Mouse (Mus musculus): ENCODE measurements around the gene Plekhm3. TPM values are rescaled to one million over a fixed set of nuclear protein-coding genes. Genes with fewer than 3 reads are reported as not detected.
A peak's percentile ranks its signal among the peaks of the same experiment; 100 is the strongest.
"Not testable (repeated sequence)": the region's sequence is repeated elsewhere in the genome, so short reads cannot be mapped to it uniquely, and the experiment has no call there.

Plekhm3 gene
- total RNA-seq, 1 experiment: 9.8 TPM

GRCm38 (mm10) chr1:64975346-64975745 is 18.7 kb upstream of the Plekhm3 start:
- no peak overlapping the region for H3K27ac ChIP-seq (ENCODE audit: insufficient read depth, low read depth, low read length, poor library complexity, severe bottlenecking)

GRCm38 (mm10) chr1:64970685-64971084 is 14.1 kb upstream of the Plekhm3 start:
- Histone ChIP-seq H3K4me3 (ENCODE audit: insufficient read depth in 1 of 2, low read depth in 1 of 2, low read length in 2 of 2, poor library complexity in 1 of 2, severe bottlenecking in 1 of 2) (no peak overlapping the region), H3K27ac (ENCODE audit: insufficient read depth, low read depth, low read length, poor library complexity, severe bottlenecking) (no peak overlapping the region), H3K9me3 (ENCODE audit: control insufficient read depth, insufficient read depth, low read depth, low read length) (peaks cover 11% of the 10 kb centered on the region; the same call in 1 of the 2 replicates), H3K4me1 (ENCODE audit: control insufficient read depth in 2 of 2, insufficient read depth in 2 of 2, low read length in 2 of 2, poor library complexity in 1 of 2) (0 out of 4 replicates have a peak, but pooled peaks cover 0 to under 1% of the 10 kb centered on the region in 2 experiments), H3K36me3 (ENCODE audit: control insufficient read depth, insufficient read depth, low read length, poor library complexity, severe bottlenecking) (no peaks in the 10 kb centered on the region), H3K9ac (ENCODE audit: insufficient read depth, low read depth, low read length, poor library complexity, severe bottlenecking) (no peak overlapping the region)
- TF ChIP-seq ZC3H11A (IDR thresholded peaks at IDR 0.05; ENCODE audit: borderline replicate concordance, low read depth, low read length) (no peak), MAFK (IDR thresholded peaks at IDR 0.05; ENCODE audit: insufficient read depth, low read depth, low read length) (no peak), ZNF384 (IDR thresholded peaks at IDR 0.05; ENCODE audit: low read depth, low read length) (no peak)
- in situ Hi-C loops (cut with MboI; ENCODE audit: low sequenced_read_pairs in 2 of 2, unreplicated experiment in 2 of 2): no loop called here
- no peak for DNase-seq (ENCODE audit: low read depth, low spot score)

More at GRCm38 (mm10) chr1:64975346-64975745, 18.7 kb upstream of the Plekhm3 start:
- TF ChIP-seq CHD2 (IDR thresholded peaks at IDR 0.05; ENCODE audit: low read depth, low read length) (no peak), ZNF384 (IDR thresholded peaks at IDR 0.05; ENCODE audit: low read depth, low read length) (no peak), HCFC1 (IDR thresholded peaks at IDR 0.05; ENCODE audit: borderline replicate concordance, insufficient read depth, low read length) (no peak), ZC3H11A (IDR thresholded peaks at IDR 0.05; ENCODE audit: borderline replicate concordance, low read depth, low read length) (no peak), MAFK (IDR thresholded peaks at IDR 0.05; ENCODE audit: insufficient read depth, low read depth, low read length) (no peak)
- H3K36me3 ChIP-seq (ENCODE audit: control insufficient read depth, insufficient read depth, low read length, poor library complexity, severe bottlenecking): no peaks in the 10 kb centered on the region
- in situ Hi-C loops (cut with MboI; ENCODE audit: low sequenced_read_pairs in 2 of 2, unreplicated experiment in 2 of 2): no loop called here
- no peak for DNase-seq (ENCODE audit: low read depth, low spot score)
- no peak overlapping the region for H3K9ac ChIP-seq (ENCODE audit: insufficient read depth, low read depth, low read length, poor library complexity, severe bottlenecking)
- peaks cover 0 to 4% of the 10 kb centered on the region in 2 experiments; a peak in 1 of 4 replicates for H3K4me1 ChIP-seq (ENCODE audit: control insufficient read depth in 2 of 2, insufficient read depth in 2 of 2, low read length in 2 of 2, poor library complexity in 1 of 2)
- no peaks in the 10 kb centered on the region for H3K9me3 ChIP-seq (ENCODE audit: control insufficient read depth, insufficient read depth, low read depth, low read length)
- no peak overlapping the region for H3K4me3 ChIP-seq (ENCODE audit: insufficient read depth in 1 of 2, low read depth in 1 of 2, low read length in 2 of 2, poor library complexity in 1 of 2, severe bottlenecking in 1 of 2)

DNA sequence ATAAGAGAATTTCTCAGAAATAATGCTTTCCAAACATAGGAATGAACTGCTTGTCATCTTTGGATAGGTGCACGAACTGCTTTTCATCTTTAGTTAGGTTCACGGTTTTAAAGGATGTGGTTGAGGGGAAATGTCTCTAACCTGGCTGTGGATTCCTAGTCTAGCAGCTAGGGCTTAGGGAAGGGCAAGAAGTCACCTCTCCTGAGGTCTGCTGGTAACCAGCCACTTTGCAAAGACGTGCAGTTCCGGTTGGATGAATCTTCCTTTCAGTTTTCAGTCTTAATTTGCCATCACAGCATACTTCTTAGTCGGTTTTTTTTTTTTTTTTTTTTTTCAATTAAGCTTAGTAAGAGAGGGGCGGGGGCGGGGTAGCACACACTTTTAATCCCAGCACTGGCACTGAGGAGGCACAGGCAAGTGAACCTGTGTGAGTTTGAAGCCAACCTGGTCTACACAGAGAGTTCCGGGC is 431 bp upstream of the Plekhm3 start:
- DNase-seq (ENCODE audit: low read depth, low spot score): no peak
- Histone ChIP-seq H3K9ac (ENCODE audit: insufficient read depth, low read depth, low read length, poor library complexity, severe bottlenecking) (no peak overlapping the region), H3K9me3 (ENCODE audit: control insufficient read depth, insufficient read depth, low read depth, low read length) (peaks cover 6% of the 10 kb centered on the region; the same call in 1 of the 2 replicates), H3K27ac (ENCODE audit: insufficient read depth, low read depth, low read length, poor library complexity, severe bottlenecking) (no peak overlapping the region), H3K4me1 (ENCODE audit: control insufficient read depth in 2 of 2, insufficient read depth in 2 of 2, low read length in 2 of 2, poor library complexity in 1 of 2) (peaks cover 2 to 7% of the 10 kb centered on the region in 2 experiments; a peak in 2 of 4 replicates), H3K36me3 (ENCODE audit: control insufficient read depth, insufficient read depth, low read length, poor library complexity, severe bottlenecking) (no peaks in the 10 kb centered on the region), H3K4me3 (ENCODE audit: insufficient read depth in 1 of 2, low read depth in 1 of 2, low read length in 2 of 2, poor library complexity in 1 of 2, severe bottlenecking in 1 of 2) (peak overlapping the region; percentile 81 to 100; a peak in 3 of 4 replicates)
- TF ChIP-seq HCFC1 (IDR thresholded peaks at IDR 0.05; ENCODE audit: borderline replicate concordance, insufficient read depth, low read length): no peak
- TF ChIP-seq CHD2 (IDR thresholded peaks at IDR 0.05; ENCODE audit: low read depth, low read length): no peak
- no peak for TF ChIP-seq ZC3H11A (IDR thresholded peaks at IDR 0.05; ENCODE audit: borderline replicate concordance, low read depth, low read length)
- no peak for TF ChIP-seq ZNF384 (IDR thresholded peaks at IDR 0.05; ENCODE audit: low read depth, low read length)
- TF ChIP-seq MAFK (IDR thresholded peaks at IDR 0.05; ENCODE audit: insufficient read depth, low read depth, low read length): no peak
- in situ Hi-C loops (cut with MboI; ENCODE audit: low sequenced_read_pairs in 2 of 2, unreplicated experiment in 2 of 2): no loop called here

GRCm38 (mm10) chr1:64954786-64955185 is 1.8 kb downstream of the Plekhm3 start:
- H3K4me1 ChIP-seq (ENCODE audit: control insufficient read depth in 2 of 2, insufficient read depth in 2 of 2, low read length in 2 of 2, poor library complexity in 1 of 2); H3K9ac ChIP-seq (ENCODE audit: insufficient read depth, low read depth, low read length, poor library complexity, severe bottlenecking); H3K9me3 ChIP-seq (ENCODE audit: control insufficient read depth, insufficient read depth, low read depth, low read length); H3K4me3 ChIP-seq (ENCODE audit: insufficient read depth in 1 of 2, low read depth in 1 of 2, low read length in 2 of 2, poor library complexity in 1 of 2, severe bottlenecking in 1 of 2); H3K27ac ChIP-seq (ENCODE audit: insufficient read depth, low read depth, low read length, poor library complexity, severe bottlenecking); in situ Hi-C loops (cut with MboI; ENCODE audit: low sequenced_read_pairs in 2 of 2, unreplicated experiment in 2 of 2); H3K36me3 ChIP-seq (ENCODE audit: control insufficient read depth, insufficient read depth, low read length, poor library complexity, severe bottlenecking); DNase-seq (ENCODE audit: low read depth, low spot score): not testable (repeated sequence)

DNA sequence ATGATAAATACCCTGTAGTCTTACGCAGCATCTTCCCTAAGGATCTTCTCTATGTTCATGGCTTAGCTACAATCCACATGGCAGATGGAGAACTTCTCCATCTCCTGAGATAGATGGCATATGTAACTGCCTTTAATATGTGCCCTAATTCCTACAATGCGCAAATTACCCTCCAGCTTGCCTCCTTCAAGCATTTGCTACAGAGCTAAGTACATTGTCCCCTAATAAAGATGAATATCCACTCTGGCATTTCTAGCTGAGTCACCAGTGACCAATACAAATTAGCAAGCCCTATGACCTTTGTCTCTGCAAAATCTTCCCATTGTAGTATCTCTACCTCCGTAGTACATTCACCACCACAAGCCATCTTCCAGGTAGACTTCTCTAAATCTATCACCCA is 6.4 kb downstream of the Plekhm3 start:
- Histone ChIP-seq H3K9ac (ENCODE audit: insufficient read depth, low read depth, low read length, poor library complexity, severe bottlenecking) (no peak overlapping the region), H3K4me1 (ENCODE audit: control insufficient read depth in 2 of 2, insufficient read depth in 2 of 2, low read length in 2 of 2, poor library complexity in 1 of 2) (peaks cover 2 to 3% of the 10 kb centered on the region in 2 experiments; a peak in 2 of 4 replicates), H3K27ac (ENCODE audit: insufficient read depth, low read depth, low read length, poor library complexity, severe bottlenecking) (no peak overlapping the region), H3K9me3 (ENCODE audit: control insufficient read depth, insufficient read depth, low read depth, low read length) (no peaks in the 10 kb centered on the region), H3K4me3 (ENCODE audit: insufficient read depth in 1 of 2, low read depth in 1 of 2, low read length in 2 of 2, poor library complexity in 1 of 2, severe bottlenecking in 1 of 2) (no peak overlapping the region), H3K36me3 (ENCODE audit: control insufficient read depth, insufficient read depth, low read length, poor library complexity, severe bottlenecking) (no peaks in the 10 kb centered on the region)
- in situ Hi-C loops (cut with MboI; ENCODE audit: low sequenced_read_pairs in 2 of 2, unreplicated experiment in 2 of 2): no loop called here
- no peak for DNase-seq (ENCODE audit: low read depth, low spot score)
- TF ChIP-seq ZNF384 (IDR thresholded peaks at IDR 0.05; ENCODE audit: low read depth, low read length) (no peak), CHD2 (IDR thresholded peaks at IDR 0.05; ENCODE audit: low read depth, low read length) (no peak), ZC3H11A (IDR thresholded peaks at IDR 0.05; ENCODE audit: borderline replicate concordance, low read depth, low read length) (no peak), HCFC1 (IDR thresholded peaks at IDR 0.05; ENCODE audit: borderline replicate concordance, insufficient read depth, low read length) (no peak), MAFK (IDR thresholded peaks at IDR 0.05; ENCODE audit: insufficient read depth, low read depth, low read length) (no peak)
